Mouse (Mus musculus): ENCODE data around the gene Akr1a1. TPM values are rescaled to one million over a fixed set of nuclear protein-coding genes. Genes with fewer than 3 reads are reported as not detected.
"Not testable (repeated sequence)": the region's sequence is repeated elsewhere in the genome, so short reads cannot be mapped to it uniquely, and the experiment has no call there.

Gene Akr1a1
- total RNA-seq, 2 experiments from 2014 or later: 419 to 426 TPM

- not testable (repeated sequence) for DNase-seq (ENCODE audit: low spot score in 2 of 2)
Measured at GRCm38 (mm10) chr4:116659916-116660315, 8.4 kb upstream of the Akr1a1 start.

DNA sequence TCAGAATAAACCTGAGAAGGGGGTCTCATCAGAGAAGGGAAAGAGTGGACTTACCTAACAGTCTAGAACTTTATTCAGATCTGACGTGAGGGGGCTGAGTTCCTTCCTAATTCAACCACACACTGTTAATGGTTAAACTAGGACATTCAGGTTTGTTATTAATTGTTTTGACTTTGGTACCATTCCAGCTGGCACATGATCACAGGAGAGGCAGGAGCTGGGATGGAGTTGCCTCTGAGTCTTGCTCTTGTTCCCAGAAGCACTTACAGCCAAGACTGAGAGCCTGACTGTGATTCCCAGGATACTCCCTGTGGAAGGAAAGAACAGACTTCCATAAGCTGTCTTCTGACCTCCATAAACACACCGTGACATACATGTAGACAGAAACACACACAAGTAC lies 8.0 kb upstream of the Akr1a1 start:
- no peak for DNase-seq (ENCODE audit: low spot score in 2 of 2)

GRCm38 (mm10) chr4:116657971-116658370 lies 6.5 kb upstream of the Akr1a1 start:
- DNase-seq (ENCODE audit: low spot score in 2 of 2): no peak

DNA sequence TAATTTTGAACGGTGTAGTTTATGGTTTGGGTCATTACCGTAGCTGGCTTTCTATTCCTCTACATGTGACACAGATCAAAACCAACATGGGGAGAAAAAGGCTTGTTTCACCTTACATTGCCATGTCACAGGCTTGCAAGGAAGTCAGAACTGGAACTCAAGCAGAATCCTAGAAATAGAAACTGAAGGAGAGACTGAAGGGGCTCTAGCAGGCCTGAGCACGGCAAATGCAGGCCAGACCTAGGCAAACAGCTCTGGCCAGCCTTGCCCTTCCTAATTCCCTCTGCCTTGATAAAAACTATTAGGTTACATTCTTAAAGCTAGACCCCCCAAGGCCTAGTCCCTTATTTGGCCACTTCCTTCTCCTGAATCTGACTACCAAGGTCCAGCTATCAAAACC lies 4.2 kb upstream of the Akr1a1 start:
- no peak for DNase-seq (ENCODE audit: low spot score in 2 of 2)

DNA sequence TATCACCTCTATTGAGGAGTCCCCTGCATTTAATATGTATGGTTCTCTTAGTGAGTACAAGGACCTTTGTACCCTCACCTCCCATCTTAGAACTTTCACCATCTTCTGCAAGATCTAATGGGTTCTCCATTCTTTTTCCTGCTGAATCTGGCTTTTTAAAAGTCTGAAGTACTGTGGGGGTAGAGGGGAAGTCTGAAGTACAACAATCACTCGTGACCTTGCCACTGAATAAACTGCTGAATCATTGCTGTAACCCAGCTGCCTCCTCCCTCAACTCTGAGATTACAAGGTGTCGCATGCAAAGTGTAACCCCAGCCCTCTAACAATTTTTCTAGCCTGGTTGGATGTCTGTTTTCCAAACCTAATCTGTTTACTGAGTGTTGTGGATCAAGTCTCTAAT lies 3.6 kb upstream of the Akr1a1 start:
- no peak for DNase-seq (ENCODE audit: low spot score in 2 of 2)

- no peak for DNase-seq (ENCODE audit: low spot score in 2 of 2)
Measured at GRCm38 (mm10) chr4:116653228-116653627, 1.7 kb upstream of the Akr1a1 start.

DNA sequence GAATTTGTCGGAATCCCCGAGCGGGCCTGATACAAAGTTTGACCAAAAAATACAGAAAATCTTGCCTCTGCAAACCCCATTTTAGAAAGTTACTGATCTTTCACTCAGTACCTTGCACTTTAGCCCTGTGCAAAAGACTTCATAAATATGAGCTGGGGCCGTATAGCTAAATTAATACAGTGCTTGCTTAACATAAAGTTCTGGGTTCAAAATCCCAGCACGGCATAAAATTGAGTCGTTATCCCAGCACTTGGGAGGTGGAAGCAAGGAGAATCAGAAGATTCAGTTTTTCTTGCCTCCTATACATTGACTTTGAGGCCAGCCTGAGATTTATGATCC lies 286 bp upstream of the Akr1a1 start:
- DNase-seq (ENCODE audit: low spot score in 2 of 2): no peak

DNA sequence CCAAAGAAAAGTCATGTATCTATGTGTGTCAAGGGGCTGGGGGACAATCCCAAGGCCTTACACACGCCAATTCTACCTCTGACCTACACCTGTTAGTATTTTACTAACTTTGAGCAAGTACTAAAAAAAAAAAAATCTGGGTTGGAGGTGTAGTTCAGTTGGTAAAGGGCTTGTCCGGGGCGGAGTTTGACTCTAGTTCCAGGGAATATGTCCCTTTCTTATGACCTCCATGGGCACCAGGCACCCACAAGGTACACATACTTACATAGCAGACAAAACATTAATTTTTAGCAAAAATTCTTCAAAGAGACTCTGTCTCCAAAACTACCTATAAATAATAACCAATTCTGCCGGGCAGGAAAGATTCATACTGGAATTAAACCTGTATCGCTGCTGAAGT lies 1.1 kb downstream of the Akr1a1 start:
- no peak for DNase-seq (ENCODE audit: low spot score in 2 of 2)

DNA sequence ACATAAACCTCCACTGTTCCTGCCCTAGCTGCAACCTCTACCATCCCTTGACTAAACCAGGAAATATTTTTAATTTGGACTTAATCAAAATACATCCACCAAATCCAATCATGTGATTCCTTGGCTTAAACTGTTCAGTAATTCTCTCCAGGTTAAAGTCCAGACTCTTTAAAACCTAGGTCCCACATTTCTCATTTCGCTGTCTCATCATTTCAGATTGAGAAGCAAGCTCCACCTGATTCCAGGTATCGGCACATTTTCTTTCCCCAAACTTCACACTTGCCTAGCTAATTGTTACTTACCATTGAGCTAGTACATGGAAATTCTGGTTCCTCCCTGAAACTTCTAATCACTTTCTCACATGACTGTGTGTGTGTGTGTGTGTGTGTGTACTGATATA lies 2.1 kb downstream of the Akr1a1 start:
- no peak for DNase-seq (ENCODE audit: low spot score in 2 of 2)

DNA sequence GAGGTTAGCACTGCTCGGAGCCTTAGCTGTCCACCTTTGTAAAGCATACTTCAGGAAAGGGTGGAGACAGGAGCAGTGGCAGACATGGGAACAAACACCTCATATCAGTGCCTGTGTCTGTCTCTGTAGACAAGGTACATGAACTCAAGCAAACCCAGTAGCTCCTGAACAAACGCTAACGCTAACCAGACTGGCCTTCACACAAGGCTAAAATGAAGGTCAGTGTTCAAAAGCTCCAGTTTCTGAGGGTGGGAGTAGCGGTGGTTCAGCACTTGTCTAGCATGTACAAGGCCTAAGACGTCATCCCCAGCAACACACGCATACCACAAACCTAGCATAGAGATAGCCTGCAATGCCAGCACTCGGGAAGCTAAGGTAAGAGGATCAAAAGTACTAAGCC lies 5.9 kb downstream of the Akr1a1 start:
- no peak for DNase-seq (ENCODE audit: low spot score in 2 of 2)

DNA sequence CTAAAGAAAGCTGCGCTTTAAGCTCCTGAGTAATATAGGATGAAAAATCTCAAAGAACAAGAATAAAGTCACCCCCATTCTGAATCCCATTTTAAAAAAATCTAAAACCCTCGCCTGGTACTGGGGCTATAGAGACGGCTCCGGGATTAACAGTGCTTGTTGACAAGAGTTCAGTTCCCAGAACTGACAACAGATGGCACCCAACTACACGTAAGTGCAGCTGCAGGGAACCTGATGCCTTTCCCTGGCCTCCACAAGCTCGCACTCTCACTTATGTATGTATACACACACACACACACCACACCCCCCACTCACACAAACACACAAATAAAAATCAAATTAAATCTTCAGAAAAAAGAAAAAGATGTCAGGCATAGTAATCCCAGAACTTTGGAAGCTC lies 7.2 kb downstream of the Akr1a1 start:
- peak in 1 of 2 experiments; percentile 13 for DNase-seq (ENCODE audit: low spot score in 2 of 2)

GRCm38 (mm10) chr4:116642071-116642470 lies 9.4 kb downstream of the Akr1a1 start:
- DNase-seq (ENCODE audit: low spot score in 2 of 2): no peak

DNA sequence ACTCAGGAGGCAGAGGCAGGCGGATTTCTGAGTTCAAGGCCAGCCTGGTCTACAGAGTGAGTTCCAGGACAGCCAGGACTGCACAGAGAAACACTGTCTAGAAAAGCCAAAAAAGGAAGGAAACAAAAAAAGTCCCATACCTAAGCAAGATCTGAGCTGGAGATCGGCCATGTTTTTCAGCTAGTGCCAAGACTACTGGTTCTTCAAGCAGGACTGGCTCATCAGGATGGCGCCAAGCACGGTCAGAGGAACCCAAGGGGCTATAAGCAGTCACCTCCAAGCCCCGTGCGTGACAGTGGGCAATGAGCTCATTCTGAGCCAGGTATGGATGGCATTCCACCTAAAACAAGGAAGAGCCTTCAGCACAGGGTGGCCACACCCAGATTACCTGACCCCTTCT lies 12.7 kb downstream of the Akr1a1 start:
- DNase-seq (ENCODE audit: low spot score in 2 of 2): no peak

- no peak for DNase-seq (ENCODE audit: low spot score in 2 of 2)
Measured at GRCm38 (mm10) chr4:116635197-116635596, 16.3 kb downstream of the Akr1a1 start.

DNA sequence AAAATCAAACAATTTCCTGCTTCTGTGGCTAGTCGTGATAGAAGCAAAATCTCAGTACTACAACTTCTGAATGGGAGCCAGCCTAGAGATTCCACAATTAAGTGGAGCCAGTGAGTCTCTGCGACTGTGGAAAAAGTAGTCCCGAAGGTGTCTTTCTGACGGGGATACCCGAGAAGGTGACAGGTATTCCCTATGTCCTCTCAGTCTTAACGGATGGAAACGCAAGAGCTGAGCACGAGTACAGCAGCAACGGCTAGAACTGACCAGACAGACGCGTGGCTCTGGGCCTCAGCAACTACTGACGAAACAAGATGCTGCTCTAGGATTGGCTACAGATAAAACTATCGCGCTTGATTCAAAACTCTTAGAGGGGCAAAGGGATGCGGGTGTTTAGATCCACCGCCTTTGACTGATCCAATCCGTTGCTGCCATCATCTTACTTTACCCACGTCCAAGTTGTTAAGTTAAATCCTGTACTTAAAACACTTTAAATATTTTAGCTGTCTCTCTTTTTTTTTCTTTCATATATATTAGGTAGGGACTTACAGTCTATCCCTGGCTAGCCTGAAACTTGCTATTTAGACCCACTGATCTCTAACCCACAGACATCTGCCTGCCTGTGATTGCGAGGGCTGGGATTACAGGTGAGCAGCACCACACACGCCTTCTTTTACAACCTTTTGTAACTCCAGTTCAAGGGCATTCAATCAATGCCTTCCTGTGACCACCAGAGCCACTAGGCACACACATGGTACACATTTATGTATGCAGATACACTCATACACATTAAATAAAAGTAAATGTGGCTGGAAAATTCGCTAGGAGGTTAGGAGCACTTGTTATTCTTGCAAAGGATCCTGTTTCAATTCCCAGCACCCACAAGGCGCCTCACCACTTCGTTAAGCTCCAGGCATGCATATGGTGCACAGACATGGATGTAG lies 23.5 kb downstream of the Akr1a1 start, which contains the start of gene Nasp:
Gene Nasp, minus strand, starts transcription at position 220 of the 941 bp plus-strand sequence.
- peak; percentile 72 to 80 for DNase-seq (ENCODE audit: low spot score in 2 of 2)

- peak; percentile 79 to 85 for DNase-seq (ENCODE audit: low spot score in 2 of 2)
Measured at GRCm38 (mm10) chr4:116627359-116627716, 24.1 kb downstream of the Akr1a1 start.

GRCm38 (mm10) chr4:116626658-116627358 lies 24.7 kb downstream of the Akr1a1 start:
- DNase-seq (ENCODE audit: low spot score in 2 of 2): peak; percentile 54 to 55

- no peak for DNase-seq (ENCODE audit: low spot score in 2 of 2)
Measured at GRCm38 (mm10) chr4:116624831-116625230, 26.6 kb downstream of the Akr1a1 start.

GRCm38 (mm10) chr4:116615237-116615636 lies 36.2 kb downstream of the Akr1a1 start:
- no peak for DNase-seq (ENCODE audit: low spot score in 2 of 2)

DNA sequence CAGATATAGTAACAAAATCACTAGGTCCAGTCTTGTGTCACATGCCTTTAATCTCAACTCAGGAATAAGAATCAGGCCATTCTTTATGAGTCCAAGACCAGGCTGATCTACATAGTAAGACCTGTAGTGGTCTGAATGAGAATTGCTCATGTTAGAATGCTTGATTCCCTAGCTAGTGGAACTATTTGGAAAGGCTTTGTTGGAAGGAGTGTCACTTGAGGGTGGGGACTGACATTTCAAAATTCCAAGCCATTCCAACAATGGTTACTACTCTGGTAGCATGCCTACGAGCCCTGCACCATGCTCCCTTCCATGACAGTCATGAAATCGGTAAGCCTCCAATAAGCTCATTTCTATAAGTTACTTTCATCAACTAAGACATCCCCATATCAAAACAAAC lies 38.9 kb downstream of the Akr1a1 start:
- no peak for DNase-seq (ENCODE audit: low spot score in 2 of 2)

DNA sequence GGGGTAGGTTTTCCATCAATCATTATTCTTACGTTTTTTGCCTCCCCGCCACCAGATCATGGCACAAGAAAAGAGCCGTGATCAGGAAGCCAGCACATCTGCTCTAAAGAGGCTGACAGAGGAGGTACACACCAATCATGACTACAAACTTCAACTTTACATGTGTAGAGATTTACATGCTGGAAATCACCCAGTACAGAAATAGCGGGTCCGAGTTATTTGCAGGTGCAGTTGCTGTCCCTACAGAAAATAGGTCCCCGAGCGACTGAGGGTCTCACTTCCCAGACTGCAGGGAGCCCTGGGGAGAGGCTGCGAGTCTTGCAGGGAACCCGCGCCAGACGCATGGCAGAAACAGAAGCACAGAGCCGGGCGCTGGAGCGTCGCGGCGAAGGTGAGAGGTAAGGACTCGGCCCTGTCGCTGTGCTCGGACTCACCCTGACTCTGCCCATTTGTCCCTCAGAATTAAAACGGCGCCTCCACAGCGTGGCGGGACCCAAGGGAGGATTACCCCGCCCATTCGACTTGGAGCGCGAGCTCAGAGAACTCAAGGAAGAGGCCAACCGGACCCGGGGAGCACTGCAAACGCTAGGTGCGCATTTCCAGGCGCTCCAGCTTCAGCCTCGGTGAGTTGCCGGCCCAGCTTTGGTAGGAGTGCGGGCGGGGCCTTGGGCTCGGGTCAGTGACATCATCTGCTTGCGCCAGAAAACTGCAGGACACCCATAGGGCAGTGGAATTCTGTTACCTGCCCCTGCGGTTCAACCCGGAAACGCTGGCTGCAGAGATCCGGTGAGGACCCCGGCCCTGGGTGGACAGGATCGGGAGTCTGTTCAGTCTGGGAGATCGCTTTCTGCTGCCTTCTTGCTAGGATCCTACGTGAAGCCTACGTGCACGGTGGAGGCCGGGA lies 54.2 kb downstream of the Akr1a1 start:
- peak; percentile 90 to 93 for DNase-seq (ENCODE audit: low spot score in 2 of 2)
